Mouse (Mus musculus) heart, adult 18-20 months (tissue): ENCODE measurements around the gene Lypd6b. TPM values are rescaled to one million over a fixed set of nuclear protein-coding genes. Genes with fewer than 3 reads are reported as not detected.

Source experiments
- DNase-seq, 2 experiments: peaks; one replicate each; pipeline ENCODE4 v3.0.0; 2021 to 2022; ENCODE audit warnings: mixed read lengths in 1 of 2
- total RNA-seq, 2 experiments: library from RNA; stranded (reverse); gene quantifications; 2 replicates each; pipeline ENCODE4 v1.2.3; 2021

Lypd6b gene
- total RNA-seq, 2 experiments from 2014 or later: 0.15 to 0.21 TPM

DNA sequence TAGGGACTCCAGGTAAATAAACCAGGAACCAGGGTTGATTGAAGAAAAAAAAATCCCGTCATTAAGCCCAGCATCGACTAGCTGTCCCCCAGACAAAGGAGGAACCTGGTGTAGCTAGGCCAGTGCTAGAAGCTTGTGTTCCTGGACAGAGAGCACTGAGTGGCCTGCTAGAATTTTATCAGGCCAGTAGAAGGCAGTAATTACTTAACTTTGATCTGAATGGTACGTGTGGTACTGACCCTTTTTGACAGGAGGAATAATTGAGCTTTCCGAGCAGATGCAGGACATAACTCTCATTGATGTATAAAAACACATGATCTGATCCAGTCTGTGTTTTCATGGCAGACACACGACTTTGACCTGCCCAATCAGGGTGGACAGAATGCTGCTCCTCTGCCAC lies 154.6 kb downstream of the Lypd6b start:
- no peak for DNase-seq

DNA sequence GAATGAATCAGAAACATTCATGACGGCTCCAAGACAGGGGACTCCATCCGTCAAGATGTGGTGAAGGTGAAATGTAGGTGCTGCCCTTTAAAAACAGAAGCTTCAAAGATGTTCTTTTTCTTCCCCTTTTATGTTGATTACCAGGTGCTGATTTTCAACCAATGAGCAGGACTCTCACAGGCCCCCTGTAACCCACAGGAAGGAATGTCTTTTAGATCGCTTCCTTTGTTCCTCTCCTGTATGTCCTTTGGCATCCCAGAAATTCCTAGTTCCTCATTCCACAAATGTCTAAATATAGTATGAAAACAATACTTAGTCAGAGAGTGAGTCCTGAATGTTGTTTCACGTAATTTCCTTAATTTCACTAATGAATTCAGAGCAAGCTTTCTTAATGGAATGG lies 164.2 kb downstream of the Lypd6b start:
- no peak for DNase-seq

DNA sequence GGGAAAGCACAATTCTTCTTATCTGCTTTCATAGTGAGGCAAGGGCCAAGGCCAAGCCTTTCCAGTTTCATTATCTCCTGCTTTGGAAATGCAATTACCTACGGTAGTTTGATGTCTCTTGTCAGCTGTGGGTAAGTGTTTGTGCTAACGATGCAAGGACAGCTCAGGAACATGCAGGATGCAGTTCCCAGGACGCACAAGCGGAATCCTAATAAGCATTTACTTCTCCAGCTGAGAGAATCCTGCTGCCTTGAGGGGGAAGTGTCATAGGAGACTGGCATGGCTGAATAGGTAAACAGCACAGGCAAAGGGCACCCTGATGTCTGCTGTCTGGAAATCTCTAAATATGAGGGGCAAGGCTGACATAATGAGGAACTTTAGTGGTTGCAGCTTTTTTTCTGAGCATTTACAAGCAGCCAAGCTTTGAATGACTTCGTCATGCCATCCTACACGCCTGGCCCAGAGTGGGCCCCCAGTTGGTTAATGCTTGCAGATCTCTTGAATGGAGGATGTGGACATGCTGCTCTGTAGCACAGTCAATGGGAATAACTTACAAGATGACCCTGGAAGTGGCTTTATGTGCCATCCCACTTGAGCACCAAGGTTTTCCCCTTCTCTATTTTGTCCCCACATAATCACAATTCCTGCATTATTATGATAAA lies 165.3 kb downstream of the Lypd6b start:
- DNase-seq: no peak

DNA sequence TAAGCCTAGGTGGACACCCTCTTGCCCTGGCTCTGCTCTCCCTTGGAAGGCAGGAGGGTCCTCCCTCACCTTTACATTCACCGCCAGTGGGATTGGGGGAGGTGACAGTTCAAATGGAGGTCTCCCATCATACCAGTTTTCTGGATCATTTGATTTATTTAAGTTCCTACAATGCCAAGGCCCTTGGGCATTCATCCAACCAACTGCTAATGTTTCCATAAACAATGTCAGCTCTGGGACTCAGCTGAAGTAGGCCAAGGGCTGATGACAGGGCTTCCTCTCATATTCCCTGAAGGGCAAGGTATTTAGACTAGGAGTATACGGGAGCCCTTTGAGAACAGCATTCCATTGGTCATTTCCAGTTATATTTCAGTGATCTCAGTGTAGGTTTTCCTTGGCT lies 170.0 kb downstream of the Lypd6b start:
- no peak for DNase-seq

DNA sequence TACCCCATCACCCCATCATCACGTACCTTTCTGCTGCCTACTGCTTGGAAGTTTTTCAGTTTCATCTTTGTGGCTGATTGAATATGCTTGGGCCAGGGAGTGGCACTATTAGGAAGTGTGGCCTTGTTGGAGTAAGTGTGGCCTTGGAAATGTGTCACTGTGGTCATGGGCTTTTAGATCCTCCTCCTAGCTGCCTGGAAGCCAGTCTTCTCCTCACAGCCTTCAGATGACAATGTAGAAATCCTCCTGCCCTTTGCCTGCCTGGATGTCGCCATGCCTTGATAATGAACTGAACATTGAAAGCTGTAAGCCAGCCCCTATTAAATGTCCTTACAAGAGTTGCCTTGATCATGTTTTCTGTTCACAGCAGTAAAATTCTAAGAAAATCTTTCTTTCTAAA lies 174.5 kb downstream of the Lypd6b start:
- no peak for DNase-seq

DNA sequence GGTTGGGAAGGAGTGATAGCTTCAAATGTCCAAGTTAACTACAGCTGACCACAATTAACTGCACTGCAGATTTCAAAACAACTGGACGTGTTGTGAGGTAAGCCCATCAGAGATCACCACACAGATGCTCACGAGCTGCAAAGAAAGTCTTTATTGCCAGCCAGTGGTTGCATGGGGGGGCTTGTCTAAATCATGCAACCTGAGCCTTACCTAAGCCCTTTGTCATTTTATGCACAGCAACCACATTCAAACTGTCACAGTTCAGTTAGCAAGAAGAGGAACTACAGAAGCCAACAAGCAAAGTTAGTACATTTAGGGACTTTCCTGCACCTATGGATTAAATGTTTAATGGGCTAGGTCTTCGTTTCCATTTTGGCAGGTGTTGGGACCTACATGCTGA lies 177.4 kb downstream of the Lypd6b start:
- no peak for DNase-seq

DNA sequence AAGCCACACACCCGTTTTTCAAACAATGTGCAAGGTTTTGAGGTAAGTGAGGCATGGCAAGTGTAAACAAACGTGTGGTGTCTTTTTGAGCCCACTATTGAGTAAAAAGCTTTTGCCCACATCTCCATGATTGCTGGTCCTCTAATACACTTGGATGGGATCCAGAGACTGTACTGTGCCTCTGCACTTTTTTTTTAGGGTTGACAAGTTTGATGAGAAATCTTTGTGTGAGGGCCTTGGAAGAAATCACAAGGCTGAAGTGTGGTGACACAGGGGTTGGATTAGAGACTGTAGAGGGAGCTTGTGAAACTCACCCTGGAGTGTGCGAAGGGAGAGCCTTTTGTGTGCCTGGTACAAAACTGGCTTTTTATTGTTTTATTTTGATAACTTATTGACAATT lies 180.3 kb downstream of the Lypd6b start:
- no peak for DNase-seq

DNA sequence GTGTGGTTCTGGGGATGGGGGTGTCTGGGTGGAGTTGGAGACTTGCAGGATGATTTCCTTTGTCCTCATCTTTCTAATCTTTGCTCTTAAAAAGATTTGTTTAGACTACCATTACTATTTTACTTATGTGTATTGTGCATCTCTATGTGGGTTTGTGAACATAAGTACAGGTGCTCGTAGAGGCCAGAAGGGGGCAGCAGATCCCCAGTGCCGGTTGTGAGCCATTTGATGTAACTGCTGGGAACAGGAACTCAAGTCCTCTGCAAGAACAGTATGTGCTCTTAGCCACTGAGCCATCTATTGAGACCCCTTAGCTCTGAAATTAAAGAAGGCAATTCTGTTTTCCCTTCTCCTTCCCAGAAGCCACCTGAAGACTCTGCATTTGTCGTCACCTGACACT lies 183.5 kb downstream of the Lypd6b start:
- no peak for DNase-seq

DNA sequence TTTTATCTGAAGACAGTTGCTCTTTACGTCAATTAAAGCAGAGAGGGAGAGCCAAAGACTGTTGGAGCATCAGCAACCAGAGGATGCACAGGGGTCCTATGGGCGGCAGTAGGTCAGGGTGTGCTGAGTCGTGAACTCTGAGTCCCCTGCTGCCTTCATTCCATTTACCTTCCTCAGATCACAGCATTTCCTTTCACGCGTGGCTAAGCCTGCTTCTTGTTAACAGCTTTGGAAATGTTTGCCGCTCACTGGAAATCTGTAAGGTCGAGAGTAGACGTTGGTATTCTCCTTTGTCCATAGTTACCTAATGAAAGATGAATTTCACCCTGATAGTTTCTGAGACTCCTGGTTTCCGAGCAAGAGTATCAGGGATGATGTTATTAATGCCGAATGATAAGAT lies 191.1 kb downstream of the Lypd6b start:
- no peak for DNase-seq

DNA sequence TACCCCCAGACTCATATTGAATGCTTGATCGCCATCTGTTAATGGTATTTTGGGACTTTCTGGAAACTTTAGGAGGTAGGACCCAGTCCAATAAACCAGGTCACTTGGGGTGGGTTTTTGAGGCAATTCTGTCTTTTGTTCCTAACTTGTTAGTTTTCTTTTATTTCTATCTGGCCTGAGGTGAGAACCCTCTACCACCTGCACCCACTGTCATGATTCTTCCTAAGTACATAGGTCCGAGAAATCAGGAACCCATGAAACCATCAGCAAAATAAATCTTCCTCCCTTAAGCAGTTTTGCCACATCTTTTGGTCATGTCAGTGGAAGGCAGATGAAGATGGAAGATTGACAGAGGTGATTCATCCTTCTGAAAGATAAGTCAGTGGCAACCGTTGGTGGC lies 192.5 kb downstream of the Lypd6b start:
- DNase-seq: no peak

DNA sequence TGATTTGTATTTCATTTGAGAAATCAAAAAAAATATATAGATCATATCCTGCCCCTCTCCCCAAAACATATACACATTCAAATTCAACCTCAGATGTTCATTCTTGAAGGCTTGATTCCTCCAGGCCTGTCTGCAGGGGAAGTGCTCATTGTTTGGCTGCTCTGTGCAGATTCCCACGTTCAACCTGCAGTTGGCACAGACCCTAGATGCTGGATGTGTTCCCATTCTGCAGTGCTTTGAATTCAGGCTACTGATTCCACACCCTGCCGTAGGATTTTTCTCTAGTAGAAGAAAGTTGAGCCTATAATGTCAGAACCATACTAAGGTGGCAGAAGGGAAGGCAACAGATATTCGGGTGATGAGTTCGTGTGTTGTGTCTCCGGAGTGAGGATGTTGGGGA lies 195.5 kb downstream of the Lypd6b start:
- DNase-seq: no peak

DNA sequence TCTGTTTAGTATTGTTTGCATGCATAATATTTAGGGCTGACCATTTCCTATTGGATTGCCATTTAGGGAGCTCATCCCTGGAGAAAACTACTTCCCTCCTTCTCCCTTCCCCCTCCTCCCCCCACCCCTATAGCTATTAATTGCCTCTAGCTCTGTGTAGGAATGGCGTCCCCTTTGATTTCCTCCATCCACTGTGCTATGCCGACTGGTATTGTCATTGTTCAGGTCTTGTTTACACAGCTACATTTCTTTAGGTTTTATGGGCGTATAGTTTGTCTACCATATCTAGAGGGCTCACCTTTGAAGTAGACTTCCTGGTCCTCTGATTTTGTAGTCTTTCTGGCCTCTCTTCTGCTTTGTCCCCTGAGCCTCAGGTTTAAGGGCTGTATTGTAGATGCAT lies 197.3 kb downstream of the Lypd6b start:
- DNase-seq: no peak

DNA sequence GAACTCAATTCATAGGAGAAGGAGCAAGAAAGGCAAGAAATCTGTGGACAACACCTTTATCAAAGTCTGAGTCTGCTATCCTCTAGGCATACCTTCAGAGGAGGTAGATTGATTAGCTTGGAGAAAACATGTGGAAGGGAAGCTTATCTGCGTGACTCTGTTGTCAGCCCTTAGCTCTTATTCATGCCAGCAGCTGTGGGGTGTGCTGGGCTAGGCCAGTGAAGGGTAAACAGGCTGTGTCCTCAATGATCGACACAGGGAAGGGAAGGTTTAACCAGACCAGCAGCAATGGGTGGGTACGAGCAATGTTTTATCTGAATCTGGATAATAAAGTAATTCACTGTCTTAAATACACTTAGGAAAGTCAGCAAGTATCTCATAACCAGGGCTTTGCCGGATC lies 208.4 kb downstream of the Lypd6b start:
- DNase-seq: no peak

DNA sequence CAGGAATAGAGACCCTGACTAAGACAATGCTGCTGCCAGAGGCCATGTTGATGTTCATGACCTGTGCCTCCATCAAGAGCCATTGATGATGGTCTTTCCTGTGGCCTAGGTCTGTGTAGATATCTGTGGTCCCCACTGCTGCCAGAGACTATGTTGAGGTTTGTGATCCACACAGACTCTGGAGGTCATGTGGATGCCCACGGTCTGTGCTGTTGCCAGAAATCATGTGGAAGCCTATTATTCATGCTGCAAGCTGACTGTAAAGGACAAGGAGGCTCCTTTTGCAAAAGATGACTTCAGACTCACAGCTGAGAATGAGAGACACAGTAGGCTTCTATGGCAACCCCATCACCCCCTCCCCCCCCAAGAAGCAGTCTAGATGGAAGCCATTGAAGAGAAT lies 209.7 kb downstream of the Lypd6b start:
- no peak for DNase-seq

Other genes with a start within 250 kb of the Lypd6b start
- gene Kif5c, start 168.4 kb upstream of the Lypd6b start, total RNA-seq: under 1 TPM; 0.51 to 0.99 TPM